Mouse (Mus musculus) embryonic fibroblast, embryonic 13.5 days (primary cell): Measurements from ENCODE around the gene S100a7a.

Source experiments
- CTCF ChIP-seq: IDR thresholded peaks from 2 replicates; pipeline ENCODE4 v1.5.1; 2011; ENCODE audit warnings: mild to moderate bottlenecking, control low read depth, low read length, moderate library complexity, borderline replicate concordance; ENCODE audit not compliant: insufficient read depth
- POLR2A ChIP-seq: IDR thresholded peaks from 2 replicates; pipeline ENCODE4 v1.6.1; 2011; ENCODE audit warnings: low read depth, mild to moderate bottlenecking, control low read depth, low read length, moderate library complexity

GRCm38 (mm10) chr3:90617586-90617985, 36.2 kb upstream of the S100a7a start:
- TF ChIP-seq POLR2A (peak; percentile 56; the same call in 1 of the 2 replicates), CTCF (no peak)
